Mouse (Mus musculus) liver, postnatal 0 days (tissue): ENCODE results near the gene Gm49366. TPM values are rescaled to one million over a fixed set of nuclear protein-coding genes. Genes with fewer than 3 reads are reported as not detected.
"Not testable (repeated sequence)": the region's sequence is repeated elsewhere in the genome, so short reads cannot be mapped to it uniquely, and the experiment has no call there.

Source experiments
- ATAC-seq: fragments of 200-750 bp; cut with Nextera tagmentation; 2 replicates; pipeline ENCODE4 v1.8.0; 2017; ENCODE audit warnings: mild to moderate bottlenecking, moderate library complexity
- DNase-seq: peaks from one replicate; pipeline ENCODE4 v3.0.0-alpha.2; 2016
- H3K27ac ChIP-seq: fragments of 300-500 bp; sonication (generic); 2 replicates; pipeline ENCODE4 v1.5.1; 2014; ENCODE audit warnings: antibody characterized with exemption, moderate library complexity, mild to moderate bottlenecking, low read depth
- H3K27me3 ChIP-seq: fragments of 300-500 bp; sonication (generic); 2 replicates; pipeline ENCODE4 v1.6.1; 2014; ENCODE audit warnings: low read length, control low read depth, mixed read lengths; ENCODE audit not compliant: insufficient read depth
- H3K36me3 ChIP-seq: fragments of 300-500 bp; sonication (generic); replicated peaks from 2 replicates; pipeline ENCODE4 v1.6.1; 2014; ENCODE audit warnings: mild to moderate bottlenecking, control low read depth, low read length, moderate library complexity, mixed read lengths; ENCODE audit not compliant: insufficient read depth
- H3K4me1 ChIP-seq: fragments of 300-500 bp; sonication (generic); 2 replicates; pipeline ENCODE4 v1.6.1; 2014; ENCODE audit warnings: antibody characterized with exemption, mild to moderate bottlenecking, control low read depth; ENCODE audit not compliant: insufficient read depth
- H3K4me2 ChIP-seq: fragments of 300-500 bp; sonication (generic); 2 replicates; pipeline ENCODE4 v1.6.1; 2014; ENCODE audit warnings: low read depth, mild to moderate bottlenecking, low read length, moderate library complexity, mixed read lengths
- H3K4me3 ChIP-seq: fragments of 300-500 bp; sonication (generic); 2 replicates; pipeline ENCODE4 v1.5.1; 2014; ENCODE audit warnings: low read depth, low read length
- H3K9ac ChIP-seq: fragments of 300-500 bp; sonication (generic); replicated peaks from 2 replicates; pipeline ENCODE4 v1.6.1; 2014; ENCODE audit warnings: mild to moderate bottlenecking, moderate library complexity
- H3K9me3 ChIP-seq: fragments of 300-500 bp; sonication (generic); 2 replicates; pipeline ENCODE4 v1.6.1; 2016; ENCODE audit warnings: mild to moderate bottlenecking, control low read depth, low read length, mixed read lengths
- CTCF ChIP-seq: sonication (generic); IDR thresholded peaks from 2 replicates; pipeline ENCODE4 v1.5.1; 2016; ENCODE audit warnings: antibody characterized with exemption, low read depth
- EP300 ChIP-seq: IDR thresholded peaks from 2 replicates; pipeline ENCODE4 v1.6.1; 2016; ENCODE audit warnings: antibody characterized with exemption, low read depth, mild to moderate bottlenecking
- WGBS: fragments of 180-500 bp; shearing (Covaris S2); extraction: QIAGEN DNeasy Blood & Tissue Kit; methylation state at CpG from one replicate; pipeline ENCODE4 v1.1.7; 2014; ENCODE audit not compliant: insufficient replicate concordance; 5-methylcytosine and 5-hydroxymethylcytosine counted together
- polyA plus RNA-seq: library from polyadenylated mRNA; unstranded; fragments of >200 nt; fragmentation: Nextera tagmentation; extraction: Ambion mirVana; gene quantifications from 2 replicates; pipeline ENCODE4 v1.2.1, GENCODE M21; 2015

The Gm49366 gene
- polyA plus RNA-seq, 1 experiment from 2014 or later, result not detected

DNA sequence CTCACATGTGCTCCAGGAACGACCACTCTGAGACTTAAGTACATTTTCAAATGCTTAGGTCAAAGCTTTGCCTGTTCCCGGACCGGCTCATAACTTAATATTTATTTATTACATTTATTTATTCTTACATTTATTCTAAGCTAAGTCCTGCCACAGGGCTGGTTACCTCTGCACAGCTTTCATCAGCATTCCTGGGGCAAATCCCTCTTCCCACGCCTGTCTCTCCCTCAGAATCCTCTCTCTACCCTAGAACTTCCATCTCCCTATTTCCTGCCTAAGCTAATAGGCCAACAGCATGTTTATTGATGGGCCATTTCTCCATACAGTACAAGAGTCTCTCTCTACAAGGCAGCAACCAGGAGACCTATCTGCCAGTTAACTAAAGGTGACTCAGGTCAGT, 29.0 kb downstream of the Gm49366 start:
- peaks cover 28% of the 10 kb centered on the region for H3K27me3 ChIP-seq
- DNase-seq, result no peak
- H3K4me3 ChIP-seq, result no peak overlapping the region
- no peaks in the 10 kb centered on the region; the same call in 1 of the 2 replicates for H3K4me1 ChIP-seq
- no peaks in the 10 kb centered on the region for H3K9me3 ChIP-seq
- WGBS, result 66% methylated on average over 4 of the region's 4 CpGs
- no peak for ATAC-seq
- no peak overlapping the region for H3K4me2 ChIP-seq
- H3K36me3 ChIP-seq, result no peaks in the 10 kb centered on the region
- no peak for TF ChIP-seq CTCF
- no peak for TF ChIP-seq EP300
- H3K27ac ChIP-seq, result no peak overlapping the region
- H3K9ac ChIP-seq, result no peak overlapping the region

DNA sequence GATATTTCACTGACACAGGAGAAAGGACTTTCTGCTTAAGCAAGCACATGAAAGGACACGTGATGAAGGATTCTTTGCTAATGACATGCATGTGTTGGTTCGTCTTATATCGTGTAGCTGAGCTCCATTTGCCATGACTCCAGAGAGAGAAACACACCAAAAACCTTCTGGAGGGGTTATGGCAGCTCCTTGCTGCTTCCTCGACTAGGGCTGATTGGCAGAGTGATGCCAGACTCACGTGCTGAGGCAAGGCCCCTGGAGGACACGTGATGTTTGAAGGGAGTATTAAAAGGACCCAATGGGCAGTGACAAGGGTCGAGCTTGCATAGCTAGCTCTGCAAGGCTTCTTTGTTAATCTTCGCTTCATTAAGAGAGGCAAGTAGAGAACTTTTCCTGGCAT, 29.6 kb downstream of the Gm49366 start:
- no peak for DNase-seq
- H3K4me3 ChIP-seq, result no peak overlapping the region
- no peaks in the 10 kb centered on the region; the same call in 1 of the 2 replicates for H3K4me1 ChIP-seq
- H3K27ac ChIP-seq, result no peak overlapping the region
- WGBS, result 68% methylated on average over 8 of the region's 8 CpGs
- no peak for TF ChIP-seq CTCF
- no peak for TF ChIP-seq EP300
- no peak for ATAC-seq
- H3K27me3 ChIP-seq, result peaks cover 28% of the 10 kb centered on the region
- H3K9me3 ChIP-seq, result no peaks in the 10 kb centered on the region
- H3K4me2 ChIP-seq, result no peak overlapping the region
- H3K36me3 ChIP-seq, result no peaks in the 10 kb centered on the region
- H3K9ac ChIP-seq, result no peak overlapping the region

DNA sequence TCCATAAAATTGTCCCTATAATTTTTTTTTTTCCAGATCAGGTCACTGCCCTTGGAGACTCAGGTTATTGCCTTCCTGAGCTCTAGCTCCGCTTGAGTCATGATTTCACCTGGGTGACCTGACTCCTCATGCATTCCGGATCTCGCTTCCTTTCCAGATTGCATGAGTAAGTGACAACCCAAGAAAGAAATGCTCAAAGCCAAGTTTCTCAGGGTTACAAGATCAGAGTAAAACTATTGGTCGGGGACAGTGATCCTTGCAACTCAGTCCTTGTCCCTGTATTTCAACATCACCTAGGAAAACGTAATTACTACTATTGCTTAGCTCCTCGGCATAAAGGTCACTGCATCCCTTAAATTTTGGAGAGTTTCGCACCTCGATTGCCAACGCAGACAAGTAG, 30.3 kb downstream of the Gm49366 start, which contains the start of gene Acot5:
Gene Acot5 (plus strand): TSS at position 340 of the 400 bp plus-strand sequence.
- peaks cover 28% of the 10 kb centered on the region for H3K27me3 ChIP-seq
- no peaks in the 10 kb centered on the region; the same call in 1 of the 2 replicates for H3K4me1 ChIP-seq
- peak; percentile 49; the same call in 1 of the 2 replicates for ATAC-seq
- peak within 1 kb of the TSS; percentile 30 for H3K4me3 ChIP-seq
- no peak for DNase-seq
- peak within 1 kb of the TSS; percentile 66 for H3K4me2 ChIP-seq
- 48% methylated on average over 9 of the region's 9 CpGs for WGBS
- no peak within 1 kb of the TSS for H3K27ac ChIP-seq
- no peaks in the 10 kb centered on the region for H3K9me3 ChIP-seq
- no peaks in the 10 kb centered on the region for H3K36me3 ChIP-seq
- H3K9ac ChIP-seq, result peak within 1 kb of the TSS; percentile 30; the same call in 1 of the 2 replicates
- no peak for TF ChIP-seq CTCF
- TF ChIP-seq EP300, result no peak

DNA sequence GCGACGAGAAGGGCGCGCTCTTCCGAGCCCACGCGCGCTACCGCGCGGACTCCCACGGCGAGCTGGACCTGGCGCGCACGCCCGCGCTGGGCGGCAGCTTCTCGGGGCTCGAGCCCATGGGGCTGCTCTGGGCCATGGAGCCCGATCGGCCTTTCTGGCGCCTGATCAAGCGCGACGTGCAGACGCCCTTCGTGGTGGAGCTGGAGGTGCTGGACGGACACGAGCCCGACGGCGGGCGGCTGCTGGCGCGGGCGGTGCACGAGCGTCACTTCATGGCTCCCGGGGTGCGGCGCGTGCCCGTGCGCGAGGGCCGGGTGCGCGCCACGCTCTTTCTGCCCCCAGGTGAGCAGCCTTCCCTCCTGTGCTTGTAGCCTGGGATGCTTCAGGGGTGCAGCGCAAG, 30.8 kb downstream of the Gm49366 start:
- not testable (repeated sequence) for H3K4me1 ChIP-seq, H3K9me3 ChIP-seq, H3K27ac ChIP-seq, H3K36me3 ChIP-seq
- peak overlapping the region; percentile 30 for H3K4me3 ChIP-seq
- 7% methylated on average over 29 of the region's 52 CpGs for WGBS
- H3K27me3 ChIP-seq, result peaks cover 27% of the 10 kb centered on the region
- H3K9ac ChIP-seq, result peak overlapping the region; percentile 30; the same call in 1 of the 2 replicates
- ATAC-seq, result peak; percentile 36; the same call in 1 of the 2 replicates
- peak; percentile 21 for DNase-seq
- peak overlapping the region; percentile 66 for H3K4me2 ChIP-seq

DNA sequence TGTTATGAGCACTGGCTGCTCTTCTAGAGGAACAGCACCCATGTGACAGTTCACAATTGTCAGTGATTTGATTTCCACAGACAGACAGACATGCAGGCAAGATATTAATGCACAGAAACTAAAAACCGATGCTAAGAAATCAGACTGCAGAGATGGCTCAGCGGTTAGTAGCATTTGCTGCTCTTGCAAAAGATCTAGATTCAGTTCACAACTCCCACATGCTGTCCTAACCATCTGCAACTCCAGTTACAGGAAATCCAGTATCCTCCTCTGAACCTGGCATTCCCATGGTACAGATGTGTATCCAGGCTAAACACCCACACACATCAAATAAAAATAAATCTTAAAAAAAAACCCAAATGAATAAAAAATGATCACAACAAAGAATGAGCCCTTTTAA, 33.0 kb downstream of the Gm49366 start:
- Histone ChIP-seq H3K9me3 (no peaks in the 10 kb centered on the region), H3K4me2 (no peak overlapping the region), H3K36me3 (no peaks in the 10 kb centered on the region), H3K27me3 (peaks cover 26% of the 10 kb centered on the region), H3K9ac (no peak overlapping the region), H3K27ac (no peak overlapping the region), H3K4me1 (no peaks in the 10 kb centered on the region; the same call in 1 of the 2 replicates), H3K4me3 (no peak overlapping the region)
- no peak for ATAC-seq
- DNase-seq, result no peak
- WGBS, result 71% methylated on average over 2 of the region's 2 CpGs
- TF ChIP-seq EP300 (no peak), CTCF (no peak)

DNA sequence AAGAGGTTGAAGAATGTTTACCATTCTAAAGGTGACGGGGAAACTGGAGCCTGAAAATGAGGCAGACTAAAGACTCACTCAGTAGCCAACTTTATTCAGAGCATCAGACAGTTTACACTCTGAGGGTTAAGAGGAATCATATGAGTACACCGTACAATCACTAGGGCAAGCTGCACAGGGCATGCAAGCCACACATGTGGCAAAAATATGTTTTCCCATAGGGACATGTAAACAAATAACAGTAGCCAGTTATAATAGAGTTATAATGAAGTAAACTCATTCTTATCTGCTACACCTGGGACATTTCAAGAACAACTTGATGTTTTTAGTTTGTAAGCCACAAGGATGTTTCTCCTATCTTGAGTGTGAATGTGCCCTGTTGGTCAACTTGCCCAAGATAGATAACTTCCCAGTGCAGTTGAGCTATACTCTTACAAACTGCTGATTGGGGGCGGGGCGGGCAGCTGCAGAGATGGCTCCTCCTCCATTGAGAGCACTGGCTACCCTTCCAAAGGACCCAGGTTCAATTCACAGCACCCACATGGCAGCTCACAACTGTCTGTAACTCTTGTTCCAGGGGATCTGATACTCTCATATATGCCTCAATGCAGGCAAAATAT, 38.7 kb downstream of the Gm49366 start:
- H3K27me3 ChIP-seq, result no peaks in the 10 kb centered on the region
- WGBS, result 79% methylated on average over 4 of the region's 4 CpGs
- no peak overlapping the region for H3K4me3 ChIP-seq
- H3K4me2 ChIP-seq, result no peak overlapping the region
- no peaks in the 10 kb centered on the region for H3K4me1 ChIP-seq
- DNase-seq (no peak), ATAC-seq (no peak)
- H3K9ac ChIP-seq, result no peak overlapping the region
- no peak overlapping the region for H3K27ac ChIP-seq
- no peak for TF ChIP-seq EP300
- no peak for TF ChIP-seq CTCF
- H3K9me3 ChIP-seq, result no peaks in the 10 kb centered on the region
- no peaks in the 10 kb centered on the region for H3K36me3 ChIP-seq
